In genomic region chr7:141168518-141168953, GRCm38 (mm10) we compare ENCODE assay signal across 8 mouse cellular contexts. TPM values are rescaled to one million over a fixed set of nuclear protein-coding genes. Genes with fewer than 3 reads are reported as not detected.
DNase-seq lines count a peak whose midpoint lies in the region; ATAC-seq and TF ChIP-seq lines count a peak whose summit lies in the region.

No protein-coding gene starts in this region.

- no peak for TF ChIP-seq CTCF in lung, embryonic 14.5 days (IDR thresholded peaks at IDR 0.05; ENCODE audit: low read depth)
- no peak for TF ChIP-seq CTCF in thymus, adult 2 months (IDR thresholded peaks at IDR 0.05; ENCODE audit: borderline replicate concordance, control insufficient read depth, extremely low read depth, insufficient read depth, low read length, poor library complexity)

- H3K4me2 ChIP-seq in embryonic facial prominence, embryonic 11.5 days (ENCODE audit: low read depth, low read length): peak overlapping the region; percentile 71
- H3K4me2 ChIP-seq in lung, embryonic 14.5 days: peak overlapping the region; percentile 80
- H3K4me2 ChIP-seq in neural tube, embryonic 14.5 days (ENCODE audit: low read depth, low read length): peak overlapping the region; percentile 32

- no peaks in the 10 kb centered on the region for H3K4me1 ChIP-seq in embryonic facial prominence, embryonic 11.5 days (ENCODE audit: control insufficient read depth, insufficient read depth, low read length)
- H3K4me1 ChIP-seq in lung, embryonic 14.5 days (ENCODE audit: insufficient read depth): peaks cover 20% of the 10 kb centered on the region
- H3K4me1 ChIP-seq in neural tube, embryonic 14.5 days (ENCODE audit: control insufficient read depth, insufficient read depth, low read length): 0 out of 2 replicates have a peak, but pooled peaks cover 5% of the 10 kb centered on the region
- peaks cover 22% of the 10 kb centered on the region for H3K4me1 ChIP-seq in thymus, adult 2 months (replicated peaks; ENCODE audit: control insufficient read depth, insufficient read depth, low read length)

- TF ChIP-seq POLR2A in thymus, adult 2 months (IDR thresholded peaks at IDR 0.05; ENCODE audit: control insufficient read depth, extremely low read depth, insufficient read depth, low read length, poor library complexity): no peak

- no peak for ATAC-seq in embryonic facial prominence, embryonic 11.5 days (replicated peaks; ENCODE audit: insufficient number of reproducible peaks, low FRiP score, low TSS enrichment, low read depth)
- peak; percentile 40 for ATAC-seq in lung, embryonic 14.5 days (ENCODE audit: insufficient read depth)
- ATAC-seq in neural tube, embryonic 14.5 days (ENCODE audit: low read depth): no peak

- no peaks in the 10 kb centered on the region for H3K9me3 ChIP-seq in embryonic facial prominence, embryonic 11.5 days (replicated peaks; ENCODE audit: control insufficient read depth, low read length)
- no peaks in the 10 kb centered on the region for H3K9me3 ChIP-seq in lung, embryonic 14.5 days (ENCODE audit: low read depth, low read length)
- H3K9me3 ChIP-seq in neural tube, embryonic 14.5 days (ENCODE audit: control insufficient read depth, low read length): no peaks in the 10 kb centered on the region

- peak overlapping the region; percentile 45 for H3K4me3 ChIP-seq in embryonic facial prominence, embryonic 11.5 days (ENCODE audit: low read depth, low read length)
- H3K4me3 ChIP-seq in lung, embryonic 14.5 days (ENCODE audit: low read depth, low read length): peak overlapping the region; percentile 49
- H3K4me3 ChIP-seq in neural tube, embryonic 14.5 days (ENCODE audit: low read depth, low read length): peak overlapping the region; percentile 22; the same call in 1 of the 2 replicates
- H3K4me3 ChIP-seq in thymus, adult 2 months (ENCODE audit: control insufficient read depth, insufficient read depth, low read length): peak overlapping the region; percentile 35

- H3K36me3 ChIP-seq in embryonic facial prominence, embryonic 11.5 days (replicated peaks; ENCODE audit: control insufficient read depth, insufficient read depth, low read depth, low read length): no peaks in the 10 kb centered on the region; the same call in 1 of the 2 replicates
- peaks cover 22% of the 10 kb centered on the region for H3K36me3 ChIP-seq in lung, embryonic 14.5 days (ENCODE audit: insufficient read depth)
- H3K36me3 ChIP-seq in neural tube, embryonic 14.5 days (ENCODE audit: control insufficient read depth, insufficient read depth, low read length): 0 out of 2 replicates have a peak, but pooled peaks cover 2% of the 10 kb centered on the region
- peaks cover 1% of the 10 kb centered on the region; the same call in 1 of the 2 replicates for H3K36me3 ChIP-seq in thymus, adult 2 months (ENCODE audit: control insufficient read depth, insufficient read depth, low read length)

- H3K27me3 ChIP-seq in embryonic facial prominence, embryonic 11.5 days (ENCODE audit: control insufficient read depth, insufficient read depth, low read length): no peaks in the 10 kb centered on the region
- no peaks in the 10 kb centered on the region for H3K27me3 ChIP-seq in lung, embryonic 14.5 days (ENCODE audit: insufficient read depth, low read length)
- H3K27me3 ChIP-seq in neural tube, embryonic 14.5 days (ENCODE audit: control insufficient read depth, insufficient read depth, low read length): no peaks in the 10 kb centered on the region
- H3K27me3 ChIP-seq in thymus, adult 2 months (ENCODE audit: control insufficient read depth, insufficient read depth, low read length): no peaks in the 10 kb centered on the region

- 2% methylated on average over 22 of the region's 22 CpGs for WGBS in embryonic facial prominence, embryonic 11.5 days
- WGBS in lung, embryonic 14.5 days: 2% methylated on average over 22 of the region's 22 CpGs
- WGBS in neural tube, embryonic 14.5 days: 4% methylated on average over 22 of the region's 22 CpGs
- WGBS in thymus, adult 2 months: 3% methylated on average over 22 of the region's 22 CpGs

- DNase-seq in right cerebral cortex, adult 18-20 months: peak; percentile 71
- DNase-seq in right cerebral cortex, postnatal 10 days (ENCODE audit: low spot score in 2 of 2): no peak
- peak; percentile 67 for DNase-seq in embryonic facial prominence, embryonic 11.5 days (ENCODE audit: low spot score)
- peak; percentile 78 to 81 for DNase-seq in heart, adult 9 months (ENCODE audit: low spot score in 2 of 2)
- peak; percentile 74 to 80 for DNase-seq in kidney, adult 8-10 months
- DNase-seq in lung, embryonic 14.5 days: peak; percentile 84
- peak; percentile 43 for DNase-seq in thymus, adult 2 months

- 0 out of 2 replicates have a peak overlapping the region, but pooled peaks have one; percentile 22 for H3K27ac ChIP-seq in embryonic facial prominence, embryonic 11.5 days (replicated peaks; ENCODE audit: low read depth, low read length)
- peak overlapping the region; percentile 83 for H3K27ac ChIP-seq in lung, embryonic 14.5 days (ENCODE audit: low read depth)
- no peak overlapping the region for H3K27ac ChIP-seq in neural tube, embryonic 14.5 days (ENCODE audit: low read depth, low read length)
- H3K27ac ChIP-seq in thymus, adult 2 months (ENCODE audit: control insufficient read depth, insufficient read depth, low read length): no peak overlapping the region; the same call in 1 of the 2 replicates

- peak overlapping the region; percentile 65 for H3K9ac ChIP-seq in embryonic facial prominence, embryonic 11.5 days (replicated peaks; ENCODE audit: low read length)
- peak overlapping the region; percentile 69 for H3K9ac ChIP-seq in lung, embryonic 14.5 days
- peak overlapping the region; percentile 39; the same call in 1 of the 2 replicates for H3K9ac ChIP-seq in neural tube, embryonic 14.5 days (replicated peaks; ENCODE audit: low read depth, low read length)

RNA-seq across cellular contexts. Expression of gene Rnh1, which starts 4.1 kb away (rescaled TPM):
- polyA plus RNA-seq in embryonic facial prominence, embryonic 11.5 days (2014; fragmentation: Nextera tagmentation; extraction: Ambion mirVana): 82.0 and 93.5 TPM in 2 replicates
- 124 and 130 TPM in 2 replicates for polyA plus RNA-seq in lung, embryonic 14.5 days (2014; fragmentation: Nextera tagmentation; extraction: Ambion mirVana)
- 45.3 and 54.3 TPM in 2 replicates for polyA plus RNA-seq in neural tube, embryonic 14.5 days (2014; fragmentation: Nextera tagmentation; extraction: Ambion mirVana)
- 59.0 and 75.9 TPM in 2 replicates for polyA plus RNA-seq in thymus, adult 2 months (2012; rRNA removed)

RNA-seq across cellular contexts. Expression of gene Hras, which starts 25.3 kb away (rescaled TPM):
- 91.4 and 91.7 TPM in 2 replicates for polyA plus RNA-seq in embryonic facial prominence, embryonic 11.5 days (2014; fragmentation: Nextera tagmentation; extraction: Ambion mirVana)
- polyA plus RNA-seq in lung, embryonic 14.5 days (2014; fragmentation: Nextera tagmentation; extraction: Ambion mirVana): 85.8 and 97.4 TPM in 2 replicates
- 152 and 166 TPM in 2 replicates for polyA plus RNA-seq in neural tube, embryonic 14.5 days (2014; fragmentation: Nextera tagmentation; extraction: Ambion mirVana)
- 65.6 and 77.9 TPM in 2 replicates for polyA plus RNA-seq in thymus, adult 2 months (2012; rRNA removed)

RNA-seq across cellular contexts. Expression of gene Lrrc56, which starts 25.4 kb away (rescaled TPM):
- polyA plus RNA-seq in embryonic facial prominence, embryonic 11.5 days (2014; fragmentation: Nextera tagmentation; extraction: Ambion mirVana): 8.2 and 8.7 TPM in 2 replicates
- 3.8 and 4.3 TPM in 2 replicates for polyA plus RNA-seq in lung, embryonic 14.5 days (2014; fragmentation: Nextera tagmentation; extraction: Ambion mirVana)
- polyA plus RNA-seq in neural tube, embryonic 14.5 days (2014; fragmentation: Nextera tagmentation; extraction: Ambion mirVana): 4.4 and 6.7 TPM in 2 replicates
- polyA plus RNA-seq in thymus, adult 2 months (2012; rRNA removed): 7.1 and 7.4 TPM in 2 replicates

RNA-seq across cellular contexts. Expression of gene Lmntd2, which starts 45.3 kb away (rescaled TPM):
- 2.5 and 2.6 TPM in 2 replicates for polyA plus RNA-seq in embryonic facial prominence, embryonic 11.5 days (2014; fragmentation: Nextera tagmentation; extraction: Ambion mirVana)
- 0.74 and 1.4 TPM in 2 replicates for polyA plus RNA-seq in lung, embryonic 14.5 days (2014; fragmentation: Nextera tagmentation; extraction: Ambion mirVana)
- 0.21 and 0.45 TPM in 2 replicates for polyA plus RNA-seq in neural tube, embryonic 14.5 days (2014; fragmentation: Nextera tagmentation; extraction: Ambion mirVana)
- 4.6 and 5.5 TPM in 2 replicates for polyA plus RNA-seq in thymus, adult 2 months (2012; rRNA removed)

RNA-seq across cellular contexts. Expression of gene Ptdss2, which starts 46.4 kb away (rescaled TPM):
- 67.3 and 69.6 TPM in 2 replicates for polyA plus RNA-seq in embryonic facial prominence, embryonic 11.5 days (2014; fragmentation: Nextera tagmentation; extraction: Ambion mirVana)
- polyA plus RNA-seq in lung, embryonic 14.5 days (2014; fragmentation: Nextera tagmentation; extraction: Ambion mirVana): 50.6 and 57.7 TPM in 2 replicates
- 71.7 and 80.8 TPM in 2 replicates for polyA plus RNA-seq in neural tube, embryonic 14.5 days (2014; fragmentation: Nextera tagmentation; extraction: Ambion mirVana)
- 29.9 and 33.8 TPM in 2 replicates for polyA plus RNA-seq in thymus, adult 2 months (2012; rRNA removed)

Comparison
In these comparisons a context has a peak if more than half of its experiments do, and no peak if none do; other contexts are left out.
1. DNase-seq: peak in right cerebral cortex, adult 18-20 months (single experiment), embryonic facial prominence, embryonic 11.5 days (single experiment), heart, adult 9 months (2 of 2), kidney, adult 8-10 months (2 of 2), lung, embryonic 14.5 days (single experiment) and thymus, adult 2 months (single experiment); none in right cerebral cortex, postnatal 10 days (0 of 2).
2. H3K27ac ChIP-seq: peak in embryonic facial prominence, embryonic 11.5 days (single experiment) and lung, embryonic 14.5 days (single experiment); none in neural tube, embryonic 14.5 days (single experiment) and thymus, adult 2 months (single experiment).
3. Peak in every context shown above with its lines, with median percentiles within 50 percentile points of each other: H3K4me2 ChIP-seq, H3K4me3 ChIP-seq and H3K9ac ChIP-seq.